Mouse (Mus musculus): ENCODE results near the gene Atf2. TPM values are rescaled to one million over a fixed set of nuclear protein-coding genes. Genes with fewer than 3 reads are reported as not detected.

Atf2 gene
- total and polyA plus RNA-seq, 3 experiments = 15.9 to 40.9 (median 25.8) TPM

DNA sequence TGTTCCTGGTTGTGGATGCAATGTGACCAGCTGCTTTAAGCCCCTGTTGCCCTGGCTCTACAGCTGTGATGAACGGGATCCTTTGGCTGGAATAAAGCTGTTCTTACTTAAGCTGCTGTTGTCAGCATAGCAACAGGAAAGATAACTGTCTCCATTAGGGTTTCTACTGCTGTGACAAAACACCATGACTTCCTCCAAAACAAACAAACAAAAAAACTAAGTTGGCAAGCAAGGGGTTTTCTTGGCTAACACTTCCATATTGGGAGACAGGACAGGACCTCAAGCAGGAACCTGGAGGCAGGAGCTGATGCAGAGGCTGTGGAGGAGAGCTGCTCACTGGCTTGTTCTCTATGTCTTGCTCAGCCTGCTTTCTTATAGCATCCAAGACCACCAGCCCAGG lies 48.8 kb upstream of the Atf2 start:
- no peak overlapping the region for H3K27ac ChIP-seq (ENCODE audit: insufficient read depth, low read depth)
- no peaks in the 10 kb centered on the region for H3K27me3 ChIP-seq (replicated peaks)
- dilution Hi-C loops (cut with MboI; ENCODE audit: extremely low pct_ligation_motif_present, extremely low pct_unique_long_range_greater_than_20kb, low sequenced_read_pairs) (no loop called here), in situ Hi-C loops (cut with MboI; ENCODE audit: low pct_ligation_motif_present, low pct_unique_long_range_greater_than_20kb, low sequenced_read_pairs) (no loop called here)
- peaks cover 0 to 25% of the 10 kb centered on the region in 2 experiments; a peak in 3 of 4 replicates for H3K4me1 ChIP-seq (ENCODE audit: control insufficient read depth in 1 of 2, insufficient read depth in 2 of 2)
- H3K9ac ChIP-seq (ENCODE audit: insufficient read depth, low read depth) = no peak overlapping the region
- no peak overlapping the region for H3K4me3 ChIP-seq (replicated peaks in 1 of 3; ENCODE audit: low read depth in 2 of 3, low read length in 2 of 3, poor library complexity in 1 of 3)
- H3K36me3 ChIP-seq (replicated peaks in 1 of 2; ENCODE audit: control insufficient read depth in 1 of 2, insufficient read depth in 1 of 2, low read length in 1 of 2) = no peaks in the 10 kb centered on the region
- no peak overlapping the region for H3K4me2 ChIP-seq (ENCODE audit: insufficient read depth, low read depth, poor library complexity, severe bottlenecking)
- TF ChIP-seq PAX5 (IDR thresholded peaks at IDR 0.05; ENCODE audit: low read length) = no peak
- no peak for TF ChIP-seq SMC3 (IDR thresholded peaks at IDR 0.05; ENCODE audit: low read depth, low read length)
- no peak for TF ChIP-seq ZKSCAN1 (IDR thresholded peaks at IDR 0.05; ENCODE audit: borderline replicate concordance, low read depth, low read length)
- no peak for TF ChIP-seq TBP (conservative IDR thresholded peaks at IDR 0.05; ENCODE audit: low read depth, low read length)
- no peak for TF ChIP-seq HCFC1 (IDR thresholded peaks at IDR 0.05; ENCODE audit: low read depth, low read length)
- TF ChIP-seq RCOR1 (conservative IDR thresholded peaks at IDR 0.05; ENCODE audit: low read depth, low read length) = no peak
- TF ChIP-seq GABPA (IDR thresholded peaks at IDR 0.05; ENCODE audit: insufficient replicate concordance, low read depth, low read length) = no peak
- TF ChIP-seq MAFK (IDR thresholded peaks at IDR 0.05; ENCODE audit: insufficient replicate concordance, low read length) = no peak
- no peak for TF ChIP-seq MXI1 (IDR thresholded peaks at IDR 0.05; ENCODE audit: low read depth, low read length)
- TF ChIP-seq JUN (IDR thresholded peaks at IDR 0.05; ENCODE audit: insufficient read depth, low read depth, low read length) = no peak
- no peaks in the 10 kb centered on the region for H3K9me3 ChIP-seq (replicated peaks; ENCODE audit: low read length)
- no peak for DNase-seq (ENCODE audit: extremely low read depth)
- H3K79me2 ChIP-seq (replicated peaks; ENCODE audit: control insufficient read depth, extremely low read depth, insufficient read depth, poor library complexity, severe bottlenecking) = no peaks in the 10 kb centered on the region

DNA sequence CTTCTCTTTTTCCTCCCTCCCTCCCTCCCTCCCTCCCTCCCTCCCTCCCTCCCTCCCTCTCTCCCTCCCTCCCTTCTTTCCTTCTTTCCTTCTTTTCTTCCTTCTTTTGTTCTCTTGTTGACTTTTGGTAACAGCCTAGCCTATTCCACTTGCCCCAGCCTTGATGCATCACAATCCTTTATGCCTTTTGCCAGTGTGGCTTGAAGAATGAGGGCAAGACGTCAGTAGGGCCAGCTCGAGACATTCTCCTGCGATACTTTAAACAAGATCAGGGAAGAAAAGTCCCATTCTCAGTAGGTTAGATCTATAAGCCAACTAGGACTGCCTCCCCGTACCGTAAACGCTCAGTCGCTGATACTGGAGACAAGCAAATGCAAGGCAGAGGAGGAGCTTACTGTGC lies 48.0 kb upstream of the Atf2 start:
- H3K4me2 ChIP-seq (ENCODE audit: insufficient read depth, low read depth, poor library complexity, severe bottlenecking) = no peak overlapping the region
- H3K27ac ChIP-seq (ENCODE audit: insufficient read depth, low read depth) = no peak overlapping the region
- H3K27me3 ChIP-seq (replicated peaks) = no peaks in the 10 kb centered on the region
- TF ChIP-seq TCF12 (IDR thresholded peaks at IDR 0.05; ENCODE audit: low read depth, low read length) = no peak
- TF ChIP-seq MAX (IDR thresholded peaks at IDR 0.05; ENCODE audit: low read length) = no peak
- TF ChIP-seq ETS1 (conservative IDR thresholded peaks at IDR 0.05; ENCODE audit: low read depth, low read length) = no peak
- no peak for TF ChIP-seq CHD1 (IDR thresholded peaks at IDR 0.05; ENCODE audit: low read depth, low read length)
- no peak for TF ChIP-seq USF2 (conservative IDR thresholded peaks at IDR 0.05; ENCODE audit: low read depth, low read length)
- no peak for TF ChIP-seq NELFE (IDR thresholded peaks at IDR 0.05; ENCODE audit: low read depth, low read length)
- TF ChIP-seq USF1 (IDR thresholded peaks at IDR 0.05; ENCODE audit: low read depth, low read length) = no peak
- no peak for TF ChIP-seq BHLHE40 (IDR thresholded peaks at IDR 0.05; ENCODE audit: low read depth, low read length)
- TF ChIP-seq ELF1 (IDR thresholded peaks at IDR 0.05; ENCODE audit: low read depth, low read length) = no peak
- no peak for TF ChIP-seq GABPA (IDR thresholded peaks at IDR 0.05; ENCODE audit: insufficient replicate concordance, low read depth, low read length)
- no peak for TF ChIP-seq ZKSCAN1 (IDR thresholded peaks at IDR 0.05; ENCODE audit: borderline replicate concordance, low read depth, low read length)
- in situ Hi-C loops (cut with MboI; ENCODE audit: low pct_ligation_motif_present, low pct_unique_long_range_greater_than_20kb, low sequenced_read_pairs) (no loop called here), dilution Hi-C loops (cut with MboI; ENCODE audit: extremely low pct_ligation_motif_present, extremely low pct_unique_long_range_greater_than_20kb, low sequenced_read_pairs) (no loop called here)
- no peak overlapping the region for H3K9ac ChIP-seq (ENCODE audit: insufficient read depth, low read depth)
- no peak overlapping the region for H3K4me3 ChIP-seq (replicated peaks in 1 of 3; ENCODE audit: low read depth in 2 of 3, low read length in 2 of 3, poor library complexity in 1 of 3)
- H3K4me1 ChIP-seq (ENCODE audit: control insufficient read depth in 1 of 2, insufficient read depth in 2 of 2) = peaks cover 0 to 25% of the 10 kb centered on the region in 2 experiments; a peak in 3 of 4 replicates
- no peaks in the 10 kb centered on the region for H3K79me2 ChIP-seq (replicated peaks; ENCODE audit: control insufficient read depth, extremely low read depth, insufficient read depth, poor library complexity, severe bottlenecking)
- H3K36me3 ChIP-seq (replicated peaks in 1 of 2; ENCODE audit: control insufficient read depth in 1 of 2, insufficient read depth in 1 of 2, low read length in 1 of 2) = no peaks in the 10 kb centered on the region
- H3K9me3 ChIP-seq (replicated peaks; ENCODE audit: low read length) = no peaks in the 10 kb centered on the region
- DNase-seq (ENCODE audit: extremely low read depth) = no peak
